Mouse (Mus musculus) embryonic facial prominence, embryonic 13.5 days (tissue): ENCODE results near the gene Mindy4. TPM values are rescaled to one million over a fixed set of nuclear protein-coding genes. Genes with fewer than 3 reads are reported as not detected.

ENCODE experiments used
- ATAC-seq: fragments of 200-750 bp; cut with Nextera tagmentation; 2 replicates; pipeline ENCODE4 v1.8.0; 2017; ENCODE audit warnings: low read depth; ENCODE audit not compliant: insufficient number of reproducible peaks, insufficient read depth, low FRiP score, low TSS enrichment
- H3K27ac ChIP-seq: fragments of 300-500 bp; sonication (generic); 2 replicates; pipeline ENCODE4 v1.5.1; 2015; ENCODE audit warnings: moderate library complexity, mild to moderate bottlenecking, inconsistent platforms
- H3K27me3 ChIP-seq: fragments of 300-500 bp; sonication (generic); 2 replicates; pipeline ENCODE4 v1.6.1; 2015; ENCODE audit warnings: mild to moderate bottlenecking, inconsistent platforms
- H3K36me3 ChIP-seq: fragments of 300-500 bp; sonication (generic); 2 replicates; pipeline ENCODE4 v1.6.1; 2015; ENCODE audit warnings: mild to moderate bottlenecking, inconsistent platforms
- H3K4me1 ChIP-seq: fragments of 300-500 bp; sonication (generic); 2 replicates; pipeline ENCODE4 v1.6.1; 2015; ENCODE audit warnings: inconsistent platforms
- H3K4me2 ChIP-seq: fragments of 300-500 bp; sonication (generic); 2 replicates; pipeline ENCODE4 v1.6.1; 2015; ENCODE audit warnings: moderate library complexity, mild to moderate bottlenecking, inconsistent platforms
- H3K4me3 ChIP-seq: fragments of 300-500 bp; sonication (generic); 2 replicates; pipeline ENCODE4 v1.5.1; 2015; ENCODE audit warnings: mild to moderate bottlenecking, inconsistent platforms
- H3K9ac ChIP-seq: fragments of 300-500 bp; sonication (generic); 2 replicates; pipeline ENCODE4 v1.6.1; 2015; ENCODE audit warnings: mild to moderate bottlenecking, inconsistent platforms
- H3K9me3 ChIP-seq: fragments of 300-500 bp; sonication (generic); 2 replicates; pipeline ENCODE4 v1.6.1; 2016; ENCODE audit warnings: inconsistent platforms
- WGBS: fragments of 180-500 bp; shearing (Covaris S2); methylation state at CpG from one replicate; pipeline ENCODE4 v1.1.7; 2015; ENCODE audit warnings: mixed read lengths; 5-methylcytosine and 5-hydroxymethylcytosine counted together
- polyA plus RNA-seq: library from polyadenylated mRNA; unstranded; fragments of >200 nt; fragmentation: Nextera tagmentation; extraction: Ambion mirVana; gene quantifications from 2 replicates; pipeline ENCODE4 v1.2.1, GENCODE M21; 2015

Mindy4 gene
- polyA plus RNA-seq, 1 experiment from 2014 or later: 19.2 TPM

GRCm38 (mm10) chr6:55210423-55211365 is 7.5 kb downstream of the Mindy4 start:
- no peak overlapping the region for H3K4me2 ChIP-seq
- no peak overlapping the region for H3K4me3 ChIP-seq
- H3K4me1 ChIP-seq: peaks cover 29% of the 10 kb centered on the region
- peaks cover 15% of the 10 kb centered on the region; the same call in 1 of the 2 replicates for H3K36me3 ChIP-seq
- WGBS: 36% methylated on average over 15 of the region's 15 CpGs
- H3K27ac ChIP-seq: peak overlapping the region; percentile 79
- H3K27me3 ChIP-seq: no peaks in the 10 kb centered on the region
- H3K9ac ChIP-seq: no peak overlapping the region
- ATAC-seq: no peak
- no peaks in the 10 kb centered on the region for H3K9me3 ChIP-seq

- no peak overlapping the region for H3K9ac ChIP-seq
- 69% methylated on average over 3 of the region's 3 CpGs for WGBS
- no peak for ATAC-seq
Measured at GRCm38 (mm10) chr6:55214541-55214940, 11.4 kb downstream of the Mindy4 start.

GRCm38 (mm10) chr6:55218232-55218631 is 15.0 kb downstream of the Mindy4 start:
- Histone ChIP-seq H3K9me3 (no peaks in the 10 kb centered on the region), H3K27ac (no peak overlapping the region), H3K36me3 (peaks cover 56% of the 10 kb centered on the region), H3K4me3 (no peak overlapping the region), H3K9ac (no peak overlapping the region), H3K27me3 (no peaks in the 10 kb centered on the region), H3K4me1 (peaks cover 3% of the 10 kb centered on the region; the same call in 1 of the 2 replicates), H3K4me2 (no peak overlapping the region)
- no peak for ATAC-seq
- WGBS: 93% methylated on average over 9 of the region's 9 CpGs

More at GRCm38 (mm10) chr6:55214541-55214940, 11.4 kb downstream of the Mindy4 start:
- Histone ChIP-seq H3K27ac (peak overlapping the region; percentile 44; the same call in 1 of the 2 replicates), H3K4me1 (peaks cover 14% of the 10 kb centered on the region), H3K27me3 (no peaks in the 10 kb centered on the region), H3K9me3 (no peaks in the 10 kb centered on the region), H3K4me3 (no peak overlapping the region), H3K4me2 (no peak overlapping the region), H3K36me3 (peaks cover 42% of the 10 kb centered on the region)

- Histone ChIP-seq H3K4me1 (no peaks in the 10 kb centered on the region), H3K9me3 (no peaks in the 10 kb centered on the region), H3K27me3 (no peaks in the 10 kb centered on the region), H3K4me2 (no peak overlapping the region), H3K36me3 (peaks cover 51% of the 10 kb centered on the region), H3K4me3 (no peak overlapping the region), H3K27ac (no peak overlapping the region), H3K9ac (no peak overlapping the region)
- ATAC-seq: no peak
- 94% methylated on average over 8 of the region's 8 CpGs for WGBS
Measured at GRCm38 (mm10) chr6:55223986-55224385, 20.8 kb downstream of the Mindy4 start.

- H3K36me3 ChIP-seq: peaks cover 28% of the 10 kb centered on the region
- H3K9me3 ChIP-seq: no peaks in the 10 kb centered on the region
- WGBS: 77% methylated on average over 8 of the region's 8 CpGs
- H3K27me3 ChIP-seq: no peaks in the 10 kb centered on the region
- H3K4me2 ChIP-seq: no peak overlapping the region
- 0 out of 2 replicates have a peak, but pooled peaks cover 7% of the 10 kb centered on the region for H3K4me1 ChIP-seq
- H3K9ac ChIP-seq: no peak overlapping the region
- ATAC-seq: no peak
- H3K4me3 ChIP-seq: no peak overlapping the region
- no peak overlapping the region for H3K27ac ChIP-seq
Measured at GRCm38 (mm10) chr6:55230048-55230447, 26.9 kb downstream of the Mindy4 start.

GRCm38 (mm10) chr6:55232101-55232500 is 28.9 kb downstream of the Mindy4 start:
- H3K4me3 ChIP-seq: no peak overlapping the region
- H3K4me1 ChIP-seq: 0 out of 2 replicates have a peak, but pooled peaks cover 7% of the 10 kb centered on the region
- H3K27me3 ChIP-seq: no peaks in the 10 kb centered on the region
- no peaks in the 10 kb centered on the region for H3K9me3 ChIP-seq
- H3K36me3 ChIP-seq: peaks cover 30% of the 10 kb centered on the region; the same call in 1 of the 2 replicates
- no peak overlapping the region for H3K9ac ChIP-seq
- no peak overlapping the region for H3K4me2 ChIP-seq
- WGBS: 88% methylated on average over 7 of the region's 7 CpGs
- no peak for ATAC-seq
- H3K27ac ChIP-seq: no peak overlapping the region

GRCm38 (mm10) chr6:55232524-55233264 is 29.5 kb downstream of the Mindy4 start:
- ATAC-seq: 0 out of 2 replicates have a peak, but pooled peaks have one; percentile 27
- 40% methylated on average over 3 of the region's 3 CpGs for WGBS
- Histone ChIP-seq H3K27ac (no peak overlapping the region), H3K27me3 (no peaks in the 10 kb centered on the region), H3K9me3 (no peaks in the 10 kb centered on the region), H3K4me2 (no peak overlapping the region), H3K4me1 (0 out of 2 replicates have a peak, but pooled peaks cover 7% of the 10 kb centered on the region), H3K4me3 (no peak overlapping the region), H3K9ac (no peak overlapping the region), H3K36me3 (peaks cover 30% of the 10 kb centered on the region; the same call in 1 of the 2 replicates)

- Histone ChIP-seq H3K4me3 (no peak overlapping the region), H3K4me1 (0 out of 2 replicates have a peak, but pooled peaks cover 7% of the 10 kb centered on the region), H3K9ac (no peak overlapping the region), H3K4me2 (no peak overlapping the region), H3K27ac (0 out of 2 replicates have a peak overlapping the region, but pooled peaks have one; percentile 28), H3K27me3 (no peaks in the 10 kb centered on the region), H3K36me3 (peaks cover 33% of the 10 kb centered on the region), H3K9me3 (no peaks in the 10 kb centered on the region)
- no peak for ATAC-seq
- 81% methylated on average over 5 of the region's 5 CpGs for WGBS
Measured at GRCm38 (mm10) chr6:55233326-55233725, 30.1 kb downstream of the Mindy4 start.

- no peaks in the 10 kb centered on the region for H3K27me3 ChIP-seq
- WGBS: 92% methylated on average over 6 of the region's 6 CpGs
- no peak for ATAC-seq
- no peak overlapping the region for H3K4me3 ChIP-seq
- no peaks in the 10 kb centered on the region for H3K9me3 ChIP-seq
- no peak overlapping the region for H3K27ac ChIP-seq
- no peak overlapping the region for H3K4me2 ChIP-seq
- no peak overlapping the region for H3K9ac ChIP-seq
- 0 out of 2 replicates have a peak, but pooled peaks cover 7% of the 10 kb centered on the region for H3K4me1 ChIP-seq
- peaks cover 39% of the 10 kb centered on the region for H3K36me3 ChIP-seq
Measured at GRCm38 (mm10) chr6:55234636-55235035, 31.5 kb downstream of the Mindy4 start.

GRCm38 (mm10) chr6:55235733-55236132 is 32.5 kb downstream of the Mindy4 start:
- 80% methylated on average over 4 of the region's 4 CpGs for WGBS
- peaks cover 29% of the 10 kb centered on the region for H3K36me3 ChIP-seq

GRCm38 (mm10) chr6:55239931-55240330 is 36.7 kb downstream of the Mindy4 start:
- H3K9ac ChIP-seq: no peak overlapping the region
- H3K36me3 ChIP-seq: peaks cover 17% of the 10 kb centered on the region; the same call in 1 of the 2 replicates
- no peak overlapping the region for H3K4me3 ChIP-seq
- WGBS: 52% methylated on average over 8 of the region's 8 CpGs
- ATAC-seq: no peak
- no peak overlapping the region for H3K27ac ChIP-seq
- no peaks in the 10 kb centered on the region for H3K9me3 ChIP-seq
- no peak overlapping the region for H3K4me2 ChIP-seq
- no peaks in the 10 kb centered on the region for H3K27me3 ChIP-seq
- 0 out of 2 replicates have a peak, but pooled peaks cover 4% of the 10 kb centered on the region for H3K4me1 ChIP-seq

More at GRCm38 (mm10) chr6:55235733-55236132, 32.5 kb downstream of the Mindy4 start:
- 0 out of 2 replicates have a peak, but pooled peaks cover 7% of the 10 kb centered on the region for H3K4me1 ChIP-seq
- H3K9me3 ChIP-seq: no peaks in the 10 kb centered on the region
- H3K27ac ChIP-seq: no peak overlapping the region
- no peak overlapping the region for H3K4me3 ChIP-seq
- no peak overlapping the region for H3K4me2 ChIP-seq
- no peak overlapping the region for H3K9ac ChIP-seq
- H3K27me3 ChIP-seq: no peaks in the 10 kb centered on the region
- no peak for ATAC-seq
